Mouse (Mus musculus): ENCODE measurements around the gene Rora.

The Rora gene

GRCm38 (mm10) chr9:69165096-69165836 lies 511.7 kb downstream of the Rora start:
- no peak for DNase-seq

GRCm38 (mm10) chr9:69174061-69174460 lies 520.5 kb downstream of the Rora start:
- no peak for DNase-seq

DNA sequence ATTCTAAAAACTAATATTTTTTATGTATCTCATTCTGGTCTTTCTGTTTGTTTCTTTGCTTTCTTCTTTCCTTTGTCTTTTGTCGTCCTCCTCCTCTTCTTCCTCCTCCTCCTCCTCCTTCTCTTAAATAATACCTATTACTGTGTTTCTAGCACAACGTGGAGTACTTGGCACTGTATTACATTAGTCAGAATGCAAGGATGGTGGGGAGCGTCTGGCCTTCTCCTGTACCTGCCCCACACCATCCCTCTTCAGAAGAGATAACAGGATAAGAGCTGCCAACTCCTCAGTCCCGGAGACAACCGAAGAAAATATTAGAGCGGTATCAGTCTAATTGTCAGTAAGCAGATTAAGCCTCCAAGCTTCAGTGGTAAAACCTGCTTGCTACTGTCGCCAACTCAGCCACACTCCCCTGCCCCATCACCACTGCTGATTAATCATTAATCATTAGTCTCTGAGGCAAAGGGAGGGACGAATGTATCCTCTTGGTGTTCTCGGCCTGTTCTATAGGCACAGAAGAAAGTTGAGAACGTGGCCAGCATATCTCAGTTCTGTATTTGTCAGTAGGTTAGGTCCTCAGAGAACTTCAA lies 521.0 kb downstream of the Rora start:
- DNase-seq, result no peak

GRCm38 (mm10) chr9:69176988-69177387 lies 523.4 kb downstream of the Rora start:
- no peak for DNase-seq

DNA sequence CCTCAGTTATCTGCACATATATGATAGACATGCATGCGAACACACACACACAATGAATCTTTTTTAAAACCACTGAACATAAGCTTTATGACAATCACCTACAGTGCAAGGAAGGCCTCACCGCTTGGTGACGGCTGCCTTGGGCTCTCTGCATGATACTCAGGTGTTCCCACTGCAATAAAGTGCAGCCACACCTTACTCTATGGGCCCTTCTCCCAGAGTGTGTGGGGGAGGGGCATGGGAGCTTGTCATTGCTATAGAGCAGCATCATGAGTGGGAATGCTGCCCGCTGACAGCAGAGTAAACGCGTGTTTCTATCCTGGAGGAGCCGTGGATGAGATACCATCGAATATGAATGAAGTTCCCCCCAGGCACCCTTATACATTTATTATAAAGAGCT lies 525.6 kb downstream of the Rora start:
- DNase-seq, result no peak

DNA sequence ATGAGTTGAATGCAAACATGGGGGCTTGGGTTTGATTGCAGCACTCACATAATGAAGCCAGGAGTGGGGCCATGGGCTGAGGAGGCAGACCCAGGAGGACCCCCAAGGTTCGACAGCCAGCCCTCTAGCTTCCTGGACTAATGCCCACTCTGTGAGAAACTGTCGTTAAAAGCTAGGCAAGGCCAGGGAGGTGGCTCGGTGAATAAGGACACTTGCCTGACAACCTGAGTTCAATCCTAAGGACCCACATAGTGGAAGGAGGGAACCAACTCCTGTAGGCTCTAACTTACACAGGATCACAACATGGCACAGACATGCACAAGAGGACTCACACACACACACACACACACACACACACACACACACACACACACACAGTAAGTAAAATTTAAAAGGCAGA lies 527.4 kb downstream of the Rora start:
- no peak for DNase-seq

DNA sequence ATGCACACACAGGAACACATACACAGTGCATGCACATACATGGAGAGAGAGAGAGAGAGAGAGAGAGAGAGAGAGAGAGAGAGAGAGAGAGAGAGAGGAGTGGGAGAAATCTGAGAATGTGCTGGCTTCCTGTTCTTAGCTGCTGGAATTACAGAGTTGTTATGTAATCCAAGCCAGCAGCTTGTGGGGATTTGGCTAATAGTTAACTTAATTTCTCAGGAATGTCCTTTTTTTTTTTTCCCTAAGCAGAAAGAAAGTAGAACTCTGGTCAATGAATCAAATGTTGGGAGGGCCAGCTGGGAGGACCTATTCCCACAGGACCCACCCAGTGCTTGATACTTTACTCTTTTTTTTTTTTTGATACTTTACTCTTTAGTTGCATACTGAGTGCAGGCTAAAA lies 527.8 kb downstream of the Rora start:
- no peak for DNase-seq

GRCm38 (mm10) chr9:69183888-69184287 lies 530.3 kb downstream of the Rora start:
- no peak for DNase-seq

GRCm38 (mm10) chr9:69190726-69191125 lies 537.1 kb downstream of the Rora start:
- DNase-seq, result no peak

GRCm38 (mm10) chr9:69192446-69192845 lies 538.9 kb downstream of the Rora start:
- DNase-seq, result no peak

DNA sequence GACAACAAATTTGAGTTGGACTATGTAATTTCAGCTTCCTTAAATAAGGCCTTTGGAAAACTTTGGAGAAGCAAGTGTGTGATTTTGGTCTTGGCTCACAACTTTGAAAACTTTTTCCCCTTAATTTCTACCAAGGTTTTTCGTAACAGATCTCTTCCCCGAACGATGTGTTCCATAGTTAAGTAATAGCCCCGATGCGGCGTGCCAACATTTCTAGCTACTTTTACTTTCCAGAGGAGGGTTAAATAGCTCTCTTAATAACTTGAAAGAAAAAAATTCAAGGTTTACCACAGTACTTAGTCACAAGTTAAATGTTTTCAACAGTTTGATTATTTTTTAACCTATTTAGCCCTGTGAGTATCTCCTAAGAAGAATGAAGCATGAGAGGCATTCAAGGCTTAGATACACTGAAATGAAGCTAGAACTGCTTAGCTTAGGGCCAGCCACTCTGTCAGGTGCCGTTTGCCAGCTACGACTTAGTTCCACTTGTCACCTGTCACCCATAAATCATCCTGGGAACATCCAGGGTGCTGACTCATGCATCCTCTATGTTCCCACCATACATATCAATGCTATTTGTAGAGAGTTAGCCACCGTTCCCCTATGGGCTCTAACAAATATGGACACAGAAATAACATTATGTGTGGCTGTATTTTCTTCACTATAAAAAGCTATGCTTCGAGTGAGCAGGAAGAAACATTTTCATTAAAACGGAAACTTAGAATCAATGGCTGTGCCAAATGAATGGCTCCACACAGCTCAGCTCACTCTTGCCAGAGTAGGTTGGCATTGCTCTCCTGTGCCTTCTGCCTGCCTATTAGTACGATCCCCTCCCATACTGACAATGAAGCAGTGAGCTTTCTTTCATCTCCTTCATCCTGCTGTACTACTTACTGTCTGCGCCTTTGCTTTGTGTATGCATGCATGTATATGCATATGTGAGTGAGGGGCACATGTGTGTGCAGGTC lies 541.3 kb downstream of the Rora start:
- DNase-seq, result no peak

DNA sequence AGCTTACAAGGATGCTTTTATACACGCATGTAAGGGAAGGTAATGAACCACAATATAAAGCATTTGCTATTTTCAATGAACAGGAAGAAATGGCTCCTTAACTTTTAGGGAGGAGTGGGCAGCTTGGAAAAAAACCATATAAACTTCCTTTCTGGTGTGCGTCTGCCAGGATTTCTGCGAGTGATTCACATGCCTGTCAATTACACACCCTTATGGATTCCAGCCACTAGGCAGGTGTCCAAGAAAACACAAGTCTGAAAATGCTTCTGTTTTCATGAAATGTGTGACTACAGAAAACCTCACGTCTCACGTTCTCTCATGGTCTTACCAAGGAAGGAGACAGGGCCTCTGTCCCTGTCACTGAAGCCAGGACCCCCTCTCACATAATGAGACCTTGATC lies 560.2 kb downstream of the Rora start:
- DNase-seq, result no peak

DNA sequence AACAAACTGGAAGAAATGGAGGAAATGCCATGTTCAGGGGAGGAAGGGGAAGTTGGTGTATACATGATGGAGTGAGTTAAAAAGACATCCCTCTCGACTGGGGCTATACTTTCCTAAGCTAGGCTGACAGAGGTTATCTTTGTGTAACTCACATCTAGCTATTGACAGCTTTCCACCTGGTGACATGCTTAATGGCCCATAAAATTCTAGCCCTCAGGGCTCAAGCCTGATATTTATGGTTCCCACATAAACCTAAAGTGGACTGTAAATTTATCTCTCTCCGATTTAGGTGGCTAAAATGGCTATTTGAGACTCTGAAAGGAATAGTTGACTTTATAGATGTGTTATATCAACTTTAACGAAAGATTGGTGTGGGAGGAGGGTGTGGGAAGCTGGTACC lies 571.3 kb downstream of the Rora start:
- DNase-seq, result no peak

DNA sequence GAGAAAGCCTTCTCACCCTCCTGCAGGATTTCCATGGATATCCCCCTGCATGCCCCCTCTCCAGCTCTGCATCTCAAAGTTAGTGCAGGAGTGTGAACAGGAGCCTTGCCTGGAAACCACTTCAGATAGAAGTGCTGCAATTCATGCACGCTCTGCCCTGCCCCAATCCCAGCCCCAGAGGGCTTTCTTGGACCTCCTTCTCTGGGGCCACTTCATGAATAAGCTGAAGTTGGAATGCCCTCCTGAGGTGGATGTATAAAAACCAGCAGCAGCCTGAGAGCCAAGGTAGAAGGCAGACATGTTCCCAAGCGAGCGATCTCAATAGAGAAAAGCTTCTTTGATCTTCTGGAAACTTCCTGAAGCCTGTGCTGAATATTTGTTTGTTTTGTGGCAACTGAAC lies 572.8 kb downstream of the Rora start:
- DNase-seq, result no peak

- no peak for DNase-seq
These were observed 574.2 kb downstream of the Rora start for GRCm38 (mm10) chr9:69227806-69228205.

DNA sequence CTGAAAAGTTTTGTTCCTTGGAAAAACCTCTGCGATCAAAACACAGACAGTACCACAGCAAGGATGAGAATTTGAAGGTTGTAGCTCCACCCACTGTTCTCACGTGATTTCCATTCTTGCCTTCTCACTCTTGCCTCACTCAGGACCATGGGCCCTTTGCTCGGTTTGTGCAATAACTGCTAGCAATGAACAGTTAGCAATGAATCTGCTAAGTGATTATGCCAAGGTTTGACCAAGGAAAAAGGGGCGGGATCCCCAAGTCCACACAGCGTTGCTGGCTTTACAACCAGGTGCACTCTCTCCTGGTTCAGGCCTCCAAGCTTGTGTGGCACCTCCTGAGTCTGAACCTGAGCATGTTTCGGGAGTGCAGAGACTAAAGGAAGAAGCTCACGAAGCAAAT lies 576.3 kb downstream of the Rora start:
- DNase-seq, result no peak

- no peak for DNase-seq
These were observed 580.9 kb downstream of the Rora start for GRCm38 (mm10) chr9:69234526-69234925.

- no peak for DNase-seq
These were observed 583.7 kb downstream of the Rora start for GRCm38 (mm10) chr9:69237316-69237715.

GRCm38 (mm10) chr9:69242538-69242937 lies 589.0 kb downstream of the Rora start:
- no peak for DNase-seq

GRCm38 (mm10) chr9:69243626-69244025 lies 590.0 kb downstream of the Rora start:
- DNase-seq, result no peak

- no peak for DNase-seq
These were observed 592.6 kb downstream of the Rora start for GRCm38 (mm10) chr9:69246225-69246624.

DNA sequence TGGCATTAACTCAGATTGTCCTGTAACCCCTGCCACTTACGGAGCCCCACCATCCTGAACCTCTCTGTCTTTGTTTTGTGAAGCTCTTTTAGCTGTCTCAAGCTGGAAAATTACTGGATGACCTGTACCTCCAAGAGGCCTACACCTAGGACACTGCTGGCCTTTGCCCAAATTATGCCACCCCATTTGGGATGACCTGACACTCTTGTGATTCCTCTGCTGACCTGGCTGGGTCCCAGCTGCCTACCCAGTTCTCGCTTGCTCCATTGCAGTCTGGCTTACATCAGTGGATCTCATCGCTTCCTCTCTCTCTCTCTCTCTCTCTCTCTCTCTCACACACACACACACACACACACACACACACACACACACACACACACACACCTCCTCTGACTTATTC lies 596.0 kb downstream of the Rora start:
- DNase-seq, result no peak

- no peak for DNase-seq
These were observed 596.7 kb downstream of the Rora start for GRCm38 (mm10) chr9:69250326-69250725.

DNA sequence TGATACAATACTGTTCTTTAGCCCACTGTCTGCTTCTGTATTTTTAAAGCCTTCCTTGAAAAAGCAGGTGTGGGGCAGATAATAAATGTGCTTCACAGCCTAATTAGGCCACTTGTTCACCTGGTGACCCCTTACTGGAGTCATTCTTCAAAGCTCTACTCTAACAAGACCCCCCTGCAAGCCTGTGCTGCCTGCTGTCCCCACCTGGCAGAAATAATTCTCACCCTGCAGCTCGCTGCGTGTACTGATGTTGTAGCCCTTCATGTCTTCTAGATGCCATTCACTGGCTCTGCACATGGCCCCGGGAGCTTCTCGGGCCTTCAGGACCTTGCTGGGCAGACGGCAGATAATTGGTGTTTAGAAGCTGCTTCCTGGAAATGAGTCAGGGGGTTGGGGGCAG lies 604.9 kb downstream of the Rora start:
- no peak for DNase-seq

Measured in thymus, adult 18-20 months (tissue).